Mouse (Mus musculus) heart, embryonic 11.5 days (tissue): Measurements from ENCODE around the gene Plekhg2. TPM values are rescaled to one million over a fixed set of nuclear protein-coding genes. Genes with fewer than 3 reads are reported as not detected.
A peak's percentile ranks its signal among the peaks of the same experiment; 100 is the strongest.

Experiments used
- ATAC-seq: fragments of 200-750 bp; cut with Nextera tagmentation; replicated peaks from 2 replicates; pipeline ENCODE4 v1.8.0; 2017; ENCODE audit warnings: moderate library complexity; ENCODE audit not compliant: insufficient number of reproducible peaks, low FRiP score, low TSS enrichment
- H3K27ac ChIP-seq: fragments of 300-500 bp; sonication (generic); 2 replicates; pipeline ENCODE4 v1.5.1; 2014; ENCODE audit warnings: mild to moderate bottlenecking, low read depth, low read length
- H3K27me3 ChIP-seq: fragments of 300-500 bp; sonication (generic); 2 replicates; pipeline ENCODE4 v1.6.1; 2014; ENCODE audit warnings: mild to moderate bottlenecking, low read length, mixed read lengths; ENCODE audit not compliant: control insufficient read depth, insufficient read depth
- H3K36me3 ChIP-seq: fragments of 300-500 bp; sonication (generic); 2 replicates; pipeline ENCODE4 v1.6.1; 2014; ENCODE audit warnings: mild to moderate bottlenecking, low read length, moderate library complexity, mixed read lengths; ENCODE audit not compliant: control insufficient read depth, insufficient read depth
- H3K4me1 ChIP-seq: fragments of 300-500 bp; sonication (generic); 2 replicates; pipeline ENCODE4 v1.6.1; 2014; ENCODE audit warnings: low read length; ENCODE audit not compliant: control insufficient read depth, insufficient read depth
- H3K4me2 ChIP-seq: fragments of 300-500 bp; sonication (generic); 2 replicates; pipeline ENCODE4 v1.6.1; 2014; ENCODE audit warnings: mild to moderate bottlenecking, moderate library complexity
- H3K4me3 ChIP-seq: fragments of 300-500 bp; sonication (generic); 2 replicates; pipeline ENCODE4 v1.5.1; 2014; ENCODE audit warnings: low read depth, low read length
- H3K9ac ChIP-seq: fragments of 300-500 bp; sonication (generic); 2 replicates; pipeline ENCODE4 v1.6.1; 2014; ENCODE audit warnings: mild to moderate bottlenecking, low read depth, low read length, moderate library complexity
- H3K9me3 ChIP-seq: fragments of 300-500 bp; sonication (generic); replicated peaks from 2 replicates; pipeline ENCODE4 v1.6.1; 2016; ENCODE audit warnings: low read length; ENCODE audit not compliant: control insufficient read depth
- WGBS: fragments of 180-500 bp; shearing (Covaris S2); extraction: QIAGEN DNeasy Blood & Tissue Kit; methylation state at CpG from one replicate; pipeline ENCODE4 v1.1.7; 2014; ENCODE audit not compliant: insufficient replicate concordance; 5-methylcytosine and 5-hydroxymethylcytosine counted together
- polyA plus RNA-seq: library from polyadenylated mRNA; unstranded; fragments of >200 nt; fragmentation: Nextera tagmentation; extraction: Ambion mirVana; gene quantifications from 2 replicates; pipeline ENCODE4 v1.2.1, GENCODE M21; 2014

Gene Plekhg2
- polyA plus RNA-seq, 1 experiment from 2014 or later = 44.6 TPM

DNA sequence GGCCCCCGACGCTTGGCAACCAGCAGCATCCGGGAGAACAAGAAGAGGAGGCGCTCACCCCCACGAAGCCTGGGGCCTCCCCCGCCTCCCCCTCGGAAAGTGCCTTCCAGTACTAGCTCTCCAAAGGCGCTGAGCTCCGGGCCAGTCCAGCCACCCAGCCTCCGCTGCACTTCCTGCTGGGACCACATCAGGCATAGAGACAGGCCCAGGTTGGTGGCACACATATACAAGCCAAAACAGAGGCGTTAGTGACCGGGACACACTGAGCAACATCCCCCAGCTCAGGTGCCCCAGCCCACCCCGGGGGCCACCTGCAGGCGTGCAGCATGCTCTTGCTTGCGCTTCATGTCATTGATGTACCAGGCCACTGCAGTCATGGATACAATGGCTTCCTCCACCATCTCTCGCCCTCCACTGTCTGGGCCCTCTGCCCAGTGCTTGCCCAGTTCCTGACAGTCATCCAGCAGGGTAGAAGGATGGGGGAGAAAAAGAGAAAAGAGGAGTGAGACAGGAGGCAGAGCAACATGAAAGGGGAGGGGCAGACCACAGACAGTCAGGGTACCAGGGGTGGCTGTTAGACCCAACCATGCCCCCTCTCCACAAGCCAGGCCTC, 4.6 kb downstream of the Plekhg2 start:
- no peaks in the 10 kb centered on the region for H3K9me3 ChIP-seq
- no peak overlapping the region for H3K27ac ChIP-seq
- no peak for ATAC-seq
- 88% methylated on average over 16 of the region's 16 CpGs for WGBS
- peaks cover 13% of the 10 kb centered on the region for H3K4me1 ChIP-seq
- H3K4me2 ChIP-seq = no peak overlapping the region
- H3K27me3 ChIP-seq = no peaks in the 10 kb centered on the region
- 0 out of 2 replicates have a peak overlapping the region, but pooled peaks have one; percentile 22 for H3K9ac ChIP-seq
- peaks cover 38% of the 10 kb centered on the region for H3K36me3 ChIP-seq
- no peak overlapping the region for H3K4me3 ChIP-seq

- peak overlapping the region; percentile 46 for H3K27ac ChIP-seq
- no peak overlapping the region for H3K9ac ChIP-seq
- peaks cover 16% of the 10 kb centered on the region for H3K4me1 ChIP-seq
- no peak overlapping the region for H3K4me3 ChIP-seq
- H3K36me3 ChIP-seq = peaks cover 53% of the 10 kb centered on the region
- ATAC-seq = no peak
- H3K9me3 ChIP-seq = no peaks in the 10 kb centered on the region
- H3K4me2 ChIP-seq = no peak overlapping the region
- no peaks in the 10 kb centered on the region for H3K27me3 ChIP-seq
- WGBS = 65% methylated on average over 16 of the region's 16 CpGs
Observed at GRCm38 (mm10) chr7:28362441-28363060, 9.8 kb downstream of the Plekhg2 start.

GRCm38 (mm10) chr7:28361647-28362341, 10.6 kb downstream of the Plekhg2 start:
- peaks cover 46% of the 10 kb centered on the region for H3K36me3 ChIP-seq

DNA sequence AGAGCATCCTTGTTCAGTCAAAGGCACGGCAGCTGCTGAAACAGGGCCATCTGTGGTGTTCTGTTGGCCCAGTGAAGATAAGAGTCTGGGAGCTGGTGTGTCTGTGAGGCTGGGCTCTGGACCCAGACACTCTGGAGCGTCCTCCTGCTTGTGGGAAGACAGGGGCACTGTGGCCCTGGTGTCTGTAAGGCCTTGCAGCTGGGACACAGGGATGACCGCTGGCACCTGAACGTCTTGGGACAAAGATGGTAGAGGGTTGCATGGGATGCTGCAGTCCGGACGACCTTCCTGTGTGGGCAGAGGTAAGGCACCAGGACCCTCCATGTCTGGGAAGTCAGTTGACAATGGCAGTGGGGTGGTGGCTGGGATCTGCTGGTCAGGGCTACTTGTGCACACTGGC, 12.1 kb downstream of the Plekhg2 start:
- Histone ChIP-seq H3K4me3 (no peak overlapping the region), H3K27me3 (no peaks in the 10 kb centered on the region), H3K9me3 (no peaks in the 10 kb centered on the region), H3K36me3 (peaks cover 42% of the 10 kb centered on the region), H3K4me1 (peaks cover 27% of the 10 kb centered on the region), H3K4me2 (no peak overlapping the region), H3K27ac (no peak overlapping the region), H3K9ac (no peak overlapping the region)
- WGBS = 88% methylated on average over 6 of the region's 6 CpGs
- no peak for ATAC-seq

More at GRCm38 (mm10) chr7:28361647-28362341, 10.6 kb downstream of the Plekhg2 start:
- no peaks in the 10 kb centered on the region for H3K27me3 ChIP-seq
- no peak overlapping the region for H3K9ac ChIP-seq
- H3K4me3 ChIP-seq = no peak overlapping the region
- WGBS = 85% methylated on average over 20 of the region's 20 CpGs
- H3K4me2 ChIP-seq = no peak overlapping the region
- no peak for ATAC-seq
- H3K9me3 ChIP-seq = no peaks in the 10 kb centered on the region
- H3K27ac ChIP-seq = peak overlapping the region; percentile 46
- H3K4me1 ChIP-seq = peaks cover 23% of the 10 kb centered on the region

DNA sequence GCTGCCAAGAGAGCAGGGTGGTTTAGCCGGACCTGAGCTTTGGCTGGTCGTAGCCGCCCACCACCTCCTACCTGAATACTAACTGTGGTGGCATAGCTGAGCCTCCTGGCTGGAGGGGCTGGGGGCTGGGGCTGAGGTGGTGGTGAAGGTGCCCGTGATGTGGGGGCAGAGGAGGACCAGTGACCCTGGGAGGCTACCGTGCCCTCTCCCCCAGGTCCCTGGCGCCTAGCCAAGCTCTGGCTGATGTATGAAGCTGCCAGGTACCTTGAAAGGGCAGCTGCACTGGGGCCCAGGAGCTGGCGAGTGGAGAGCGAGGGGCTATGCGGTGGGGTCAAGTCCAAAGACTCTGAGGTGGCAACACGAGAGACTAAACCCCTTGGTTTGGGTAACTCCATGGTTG, 12.5 kb downstream of the Plekhg2 start:
- H3K36me3 ChIP-seq = peaks cover 41% of the 10 kb centered on the region
- no peak overlapping the region for H3K9ac ChIP-seq
- no peak overlapping the region for H3K27ac ChIP-seq
- no peaks in the 10 kb centered on the region for H3K9me3 ChIP-seq
- H3K27me3 ChIP-seq = no peaks in the 10 kb centered on the region
- no peak overlapping the region for H3K4me2 ChIP-seq
- 83% methylated on average over 10 of the region's 10 CpGs for WGBS
- H3K4me3 ChIP-seq = no peak overlapping the region
- peaks cover 27% of the 10 kb centered on the region for H3K4me1 ChIP-seq
- ATAC-seq = no peak

DNA sequence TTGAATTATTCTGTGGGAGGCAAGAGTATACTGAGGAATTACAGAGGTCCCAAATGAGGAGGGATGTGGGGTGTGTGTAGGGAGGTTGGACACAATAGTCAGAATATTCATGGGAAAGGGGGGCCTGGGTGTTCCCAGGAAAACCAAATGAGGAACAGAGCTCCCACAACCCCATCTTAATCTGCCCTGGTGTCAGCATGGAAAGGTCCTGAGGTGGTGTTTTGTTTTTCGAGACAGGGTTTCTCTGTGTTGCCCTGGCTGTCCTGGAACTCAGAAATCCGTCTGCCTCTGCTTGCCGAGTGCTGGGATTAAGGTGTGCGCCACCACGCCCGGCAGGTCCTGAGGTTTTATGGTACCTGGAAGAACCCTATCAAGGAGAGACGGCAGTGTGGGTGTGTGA, 14.0 kb downstream of the Plekhg2 start:
- ATAC-seq = no peak
- Histone ChIP-seq H3K4me1 (peaks cover 27% of the 10 kb centered on the region), H3K9me3 (no peaks in the 10 kb centered on the region), H3K9ac (no peak overlapping the region), H3K36me3 (peaks cover 42% of the 10 kb centered on the region), H3K27ac (peak overlapping the region; percentile 87), H3K4me3 (no peak overlapping the region), H3K27me3 (no peaks in the 10 kb centered on the region), H3K4me2 (peak overlapping the region; percentile 33; the same call in 1 of the 2 replicates)
- WGBS = 51% methylated on average over 7 of the region's 7 CpGs

- Histone ChIP-seq H3K4me2 (peak overlapping the region; percentile 33), H3K36me3 (peaks cover 46% of the 10 kb centered on the region), H3K9ac (peak overlapping the region; percentile 59), H3K4me3 (no peak overlapping the region), H3K9me3 (no peaks in the 10 kb centered on the region), H3K27me3 (no peaks in the 10 kb centered on the region), H3K4me1 (peaks cover 27% of the 10 kb centered on the region), H3K27ac (peak overlapping the region; percentile 87)
- no peak for ATAC-seq
- 1% methylated on average over 5 of the region's 5 CpGs for WGBS
Observed at GRCm38 (mm10) chr7:28357984-28358383, 14.4 kb downstream of the Plekhg2 start.

GRCm38 (mm10) chr7:28356981-28357380, 15.4 kb downstream of the Plekhg2 start:
- ATAC-seq = peak; percentile 49; the same call in 1 of the 2 replicates
- H3K4me3 ChIP-seq = no peak overlapping the region

More at GRCm38 (mm10) chr7:28356981-28357380, 15.4 kb downstream of the Plekhg2 start:
- 0 out of 2 replicates have a peak overlapping the region, but pooled peaks have one; percentile 34 for H3K9ac ChIP-seq
- no peaks in the 10 kb centered on the region for H3K9me3 ChIP-seq
- peak overlapping the region; percentile 33 for H3K4me2 ChIP-seq
- H3K36me3 ChIP-seq = peaks cover 44% of the 10 kb centered on the region
- H3K27me3 ChIP-seq = no peaks in the 10 kb centered on the region
- peak overlapping the region; percentile 87 for H3K27ac ChIP-seq
- 9% methylated on average over 5 of the region's 5 CpGs for WGBS
- peaks cover 27% of the 10 kb centered on the region for H3K4me1 ChIP-seq
